Mouse (Mus musculus) spleen, postnatal 14 days (tissue): ENCODE data around the gene Ces2a.

ENCODE experiments used
- DNase-seq, 2 experiments: peaks; one replicate each; pipeline ENCODE4 v3.0.0; 2021 to 2022; ENCODE audit warnings: low spot score in 2 of 2

Ces2a gene

GRCm38 (mm10) chr8:104733753-104734152 lies at the start of gene Ces2a:
Gene Ces2a (plus strand): TSS chr8:104734003.
- DNase-seq: no peak

DNA sequence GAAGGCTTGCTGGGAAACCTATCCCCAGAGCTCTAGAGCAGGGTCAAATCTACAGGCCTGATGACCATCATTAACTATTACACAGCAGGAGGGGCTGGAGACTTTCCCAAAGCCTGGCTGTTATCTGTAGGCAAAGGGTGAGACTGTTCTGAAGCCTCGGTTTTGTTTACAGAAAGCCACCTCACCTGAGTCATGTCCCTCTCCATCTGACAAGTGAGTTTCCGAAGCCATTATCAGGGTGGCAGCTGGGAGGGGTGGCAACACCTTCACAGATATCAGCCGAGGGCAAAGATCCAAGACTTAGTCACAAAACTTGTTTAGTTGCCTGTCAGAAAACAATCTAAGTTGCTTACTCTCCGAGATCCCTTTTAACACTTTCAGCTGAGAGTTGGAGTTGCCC lies 45.4 kb upstream of the Ces2a start:
- DNase-seq: no peak

DNA sequence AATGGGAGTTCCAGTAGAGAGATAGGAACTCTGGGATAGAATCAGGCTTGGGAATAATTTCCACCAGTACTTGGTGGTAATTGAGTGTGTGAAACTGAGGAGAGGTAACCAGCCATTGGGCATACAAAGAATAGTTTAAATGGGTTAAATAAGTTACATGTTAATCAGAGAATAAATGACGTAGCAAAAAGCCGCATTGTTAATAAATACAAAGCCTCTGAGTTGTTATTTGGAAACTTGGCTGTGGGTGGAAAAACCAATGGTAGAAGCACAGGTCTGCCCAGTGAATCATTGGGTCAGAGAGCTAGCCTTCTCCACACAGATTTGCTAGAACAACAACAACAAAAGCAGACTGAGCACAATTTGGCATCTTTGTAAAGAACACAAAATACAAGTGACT lies 35.2 kb upstream of the Ces2a start:
- no peak for DNase-seq

- no peak for DNase-seq
Measured at GRCm38 (mm10) chr8:104701900-104702299, 31.9 kb upstream of the Ces2a start.

DNA sequence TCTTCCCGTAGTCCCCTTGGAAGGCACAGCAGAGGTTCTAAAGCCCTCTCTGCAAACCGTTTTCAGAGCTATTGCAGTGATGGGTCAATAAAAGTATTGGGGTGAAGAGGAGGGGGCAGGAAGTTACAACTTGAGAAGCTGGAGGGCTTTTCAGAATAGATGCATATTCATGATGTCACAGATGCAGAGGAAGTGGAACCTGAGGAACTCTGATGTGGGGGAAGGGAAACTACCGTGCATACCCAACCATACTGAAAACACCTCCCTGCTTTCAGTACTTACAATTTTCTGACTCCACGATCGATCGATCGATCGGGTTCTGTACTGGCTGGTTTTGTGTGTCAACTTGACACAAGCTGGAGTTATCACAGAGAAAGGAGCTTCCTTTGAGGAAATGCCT lies 12.6 kb upstream of the Ces2a start:
- DNase-seq: no peak

DNA sequence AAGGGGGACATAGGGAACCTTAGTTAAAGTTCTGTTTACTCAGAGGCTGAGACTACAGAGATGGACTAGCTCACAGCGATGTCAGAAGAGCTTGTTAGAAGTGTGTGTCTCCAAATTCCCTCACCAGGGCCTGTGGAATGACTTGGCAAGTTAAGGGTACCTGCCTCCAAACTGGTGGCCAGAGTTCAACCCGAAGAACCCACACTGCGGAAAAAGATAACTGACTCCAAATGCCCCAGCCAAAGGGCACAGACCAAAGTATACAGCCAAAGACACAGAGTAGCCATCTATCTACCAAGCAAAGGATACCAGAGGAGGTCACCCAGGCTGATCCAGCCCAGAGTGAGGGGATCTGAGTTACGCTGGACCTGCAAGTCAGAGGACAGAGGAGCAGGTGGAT lies 2.4 kb upstream of the Ces2a start:
- DNase-seq: no peak

- DNase-seq: no peak
Measured at GRCm38 (mm10) chr8:104731969-104732368, 1.8 kb upstream of the Ces2a start.

DNA sequence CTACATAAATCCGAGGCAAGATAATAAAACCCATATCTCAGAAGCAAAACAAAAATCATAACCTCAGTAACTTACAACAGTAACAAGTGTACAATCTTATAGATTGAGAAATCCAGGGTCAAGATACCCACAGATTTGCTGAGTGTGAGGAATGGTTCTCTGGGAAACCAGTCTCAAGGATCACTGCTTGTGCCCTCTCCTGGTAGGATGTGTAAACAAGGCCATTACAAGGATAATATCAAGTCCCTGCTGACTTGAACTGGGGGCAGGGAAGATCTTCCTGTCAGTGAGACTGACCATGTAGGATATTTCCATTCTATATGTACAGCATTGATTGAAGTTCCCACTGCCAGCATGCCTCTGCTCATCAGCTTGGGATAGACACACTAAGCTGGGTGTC lies 8.2 kb downstream of the Ces2a start:
- no peak for DNase-seq

DNA sequence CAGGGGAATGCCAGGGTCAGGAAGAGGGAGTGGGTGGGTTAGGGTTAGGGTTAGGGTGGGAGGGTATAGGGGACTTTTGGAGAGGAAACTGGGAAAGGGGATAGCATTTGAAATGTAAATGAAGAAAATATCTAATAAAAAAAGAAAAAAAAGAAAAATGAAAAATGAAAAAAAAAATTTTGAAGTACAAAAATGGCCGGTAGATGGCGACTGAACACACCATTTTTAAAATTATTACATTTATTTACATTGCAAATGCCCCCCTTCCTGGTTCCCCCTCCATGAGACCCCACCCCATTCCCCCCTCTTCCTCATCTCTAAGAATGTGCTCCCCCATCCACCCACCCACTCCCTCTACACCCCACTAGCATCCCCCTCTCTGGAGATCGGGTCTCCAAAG lies 9.6 kb downstream of the Ces2a start:
- DNase-seq: no peak

- DNase-seq: no peak
Measured at GRCm38 (mm10) chr8:104752818-104753217, 19.0 kb downstream of the Ces2a start.

GRCm38 (mm10) chr8:104757621-104758020 lies 23.8 kb downstream of the Ces2a start:
- DNase-seq: no peak

GRCm38 (mm10) chr8:104758209-104758608 lies 24.4 kb downstream of the Ces2a start:
- DNase-seq: no peak

DNA sequence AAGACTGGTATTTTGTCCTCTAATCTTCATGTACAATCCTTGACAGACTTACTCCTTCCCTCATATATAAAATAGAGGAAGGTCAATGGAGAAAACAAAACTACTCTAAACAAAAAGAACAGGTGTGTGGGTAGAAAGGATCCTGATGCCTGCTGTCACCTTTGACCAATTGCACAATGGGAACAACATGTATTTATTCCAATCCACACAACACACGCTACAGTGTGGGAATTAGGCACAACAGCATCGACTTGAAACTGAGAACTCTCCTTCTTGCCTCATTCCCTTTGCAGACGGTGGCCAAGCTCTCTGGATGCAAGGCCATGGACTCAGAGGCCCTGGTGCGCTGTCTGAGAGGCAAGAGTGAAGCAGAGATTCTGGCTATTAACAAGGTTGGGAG lies 27.3 kb downstream of the Ces2a start:
- DNase-seq: no peak

GRCm38 (mm10) chr8:104766485-104766884 lies 32.7 kb downstream of the Ces2a start:
- no peak for DNase-seq

GRCm38 (mm10) chr8:104770365-104770764 lies 36.6 kb downstream of the Ces2a start:
- no peak for DNase-seq

DNA sequence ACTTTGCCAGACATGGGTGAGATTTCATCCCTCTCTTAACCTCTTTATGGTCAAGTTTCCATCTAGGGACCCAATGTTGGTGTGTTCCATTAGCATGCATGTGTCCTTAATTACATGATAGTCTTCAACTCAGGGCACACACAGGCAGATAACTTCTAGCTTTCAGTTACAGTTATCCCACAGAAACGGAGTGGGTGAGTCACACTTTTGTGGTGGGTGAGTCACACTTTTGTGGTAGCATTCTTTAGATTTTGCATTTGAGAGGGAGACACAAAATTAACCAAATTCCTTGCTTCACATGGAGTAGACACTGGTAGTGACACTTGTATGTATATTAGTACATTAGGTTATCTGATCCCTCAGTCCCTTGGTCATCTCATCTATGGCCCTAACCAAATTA lies 53.2 kb downstream of the Ces2a start:
- no peak for DNase-seq

- no peak for DNase-seq
Measured at GRCm38 (mm10) chr8:104788929-104789328, 55.1 kb downstream of the Ces2a start.

- DNase-seq: no peak
Measured at GRCm38 (mm10) chr8:104789886-104790680, 56.3 kb downstream of the Ces2a start.
